Mouse (Mus musculus) heart, postnatal 4 days (tissue): ENCODE results near the gene Npsr1. TPM values are rescaled to one million over a fixed set of nuclear protein-coding genes. Genes with fewer than 3 reads are reported as not detected.
A peak's percentile ranks its signal among the peaks of the same experiment; 100 is the strongest.

Experiments used
- DNase-seq: peaks from one replicate; pipeline ENCODE4 v3.0.0; 2021
- total RNA-seq, 2 experiments: library from RNA; stranded (reverse); gene quantifications; 2 replicates each; pipeline ENCODE4 v1.2.3; 2021

The Npsr1 gene
- not detected for total RNA-seq

DNA sequence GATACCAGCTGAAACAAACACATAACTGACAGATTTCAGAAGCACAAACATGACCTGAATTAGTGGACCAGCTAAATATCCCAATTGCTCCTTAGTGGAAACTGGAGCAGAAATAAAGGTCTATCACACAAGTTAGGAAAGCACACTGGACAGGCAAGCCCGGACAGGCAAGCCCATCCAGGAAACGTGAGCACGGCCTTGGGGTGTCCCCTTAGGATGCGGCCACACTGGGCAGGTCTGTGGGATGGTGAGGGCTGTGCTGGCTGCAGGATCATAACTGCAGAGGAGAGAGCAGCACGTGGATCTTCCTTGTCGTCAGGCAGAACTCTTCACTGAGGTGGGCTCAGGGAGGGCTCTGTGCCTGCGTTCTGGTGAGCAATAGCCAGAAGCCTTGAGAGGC lies at the start of gene Npsr1:
Gene Npsr1, plus strand, starts transcription at position 301 of the 400 bp plus-strand sequence.
- no peak for DNase-seq

DNA sequence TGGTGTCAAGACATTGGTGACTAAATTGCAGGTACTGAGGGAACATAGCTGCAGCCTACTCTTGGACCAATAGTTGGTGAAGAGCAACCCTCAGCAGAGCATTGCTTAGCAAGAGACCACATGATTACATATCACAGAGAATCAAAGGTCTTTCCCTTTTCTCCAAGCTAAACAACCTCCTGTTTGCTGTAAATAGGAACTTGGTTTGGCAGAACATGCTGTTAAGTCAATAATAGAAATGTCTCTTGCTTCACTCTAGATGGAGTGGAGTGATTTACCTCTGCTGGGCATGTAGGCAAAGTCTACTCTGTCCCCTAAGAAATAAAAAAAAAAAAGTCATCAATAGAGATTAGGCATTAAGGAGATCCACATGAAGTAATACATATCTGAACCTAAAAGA lies 46.3 kb upstream of the Npsr1 start:
- no peak for DNase-seq

DNA sequence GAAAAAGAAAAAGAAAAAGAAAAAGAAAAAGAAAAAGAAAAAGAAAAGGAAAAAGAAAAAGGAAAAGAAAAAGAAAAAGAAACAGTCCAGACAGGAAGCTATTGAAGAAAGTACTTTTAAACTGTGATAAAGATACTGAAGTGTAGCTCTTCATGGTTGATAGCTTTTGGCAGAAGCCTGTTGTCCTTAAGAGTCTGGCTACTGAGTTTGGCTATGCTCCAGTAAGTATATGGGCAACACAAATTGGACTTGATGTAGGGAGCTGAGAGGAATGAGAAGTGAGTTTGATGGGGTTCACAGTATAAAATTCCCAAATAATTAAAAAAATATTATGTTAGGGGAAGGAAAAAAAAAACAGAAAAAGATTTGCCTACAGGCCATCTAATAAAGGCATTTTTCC lies 34.5 kb upstream of the Npsr1 start:
- DNase-seq: no peak

DNA sequence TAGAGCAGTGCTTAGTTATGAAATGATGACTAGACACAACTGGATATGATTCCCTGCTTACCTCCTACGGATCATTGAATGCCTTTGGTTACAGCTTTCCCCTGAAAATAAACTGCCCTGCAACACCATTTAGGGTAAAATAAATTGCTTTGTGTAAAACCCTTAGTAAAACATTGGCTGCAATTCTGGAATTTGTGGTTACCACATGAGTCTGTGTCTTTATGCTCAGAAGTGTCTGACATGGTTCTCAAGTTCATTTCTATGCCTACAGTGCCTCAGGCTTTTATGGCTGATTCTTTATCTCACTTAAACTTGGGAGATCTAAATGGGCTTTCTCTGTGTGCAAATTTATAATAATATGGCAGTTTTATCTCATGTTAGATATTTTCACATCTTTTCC lies 26.1 kb upstream of the Npsr1 start:
- DNase-seq: no peak

DNA sequence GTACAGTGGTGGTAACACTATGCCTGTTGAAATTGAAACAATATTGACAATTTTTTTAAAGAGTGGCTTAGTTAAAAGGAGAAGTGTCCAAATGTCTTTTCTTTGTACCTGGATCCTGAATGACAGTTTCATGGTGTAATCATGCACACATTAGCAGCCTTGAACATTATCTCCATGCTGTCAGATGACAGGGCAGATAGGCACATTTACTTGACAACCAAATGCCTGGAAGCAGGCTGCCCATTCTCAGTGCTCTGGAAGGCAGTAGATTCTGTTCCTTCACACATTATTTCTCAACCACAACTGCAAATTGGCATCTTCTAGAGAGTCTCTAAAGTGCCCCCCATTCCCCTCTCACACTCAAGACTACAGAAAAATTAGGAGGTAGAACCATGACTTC lies 20.2 kb upstream of the Npsr1 start:
- DNase-seq: no peak

DNA sequence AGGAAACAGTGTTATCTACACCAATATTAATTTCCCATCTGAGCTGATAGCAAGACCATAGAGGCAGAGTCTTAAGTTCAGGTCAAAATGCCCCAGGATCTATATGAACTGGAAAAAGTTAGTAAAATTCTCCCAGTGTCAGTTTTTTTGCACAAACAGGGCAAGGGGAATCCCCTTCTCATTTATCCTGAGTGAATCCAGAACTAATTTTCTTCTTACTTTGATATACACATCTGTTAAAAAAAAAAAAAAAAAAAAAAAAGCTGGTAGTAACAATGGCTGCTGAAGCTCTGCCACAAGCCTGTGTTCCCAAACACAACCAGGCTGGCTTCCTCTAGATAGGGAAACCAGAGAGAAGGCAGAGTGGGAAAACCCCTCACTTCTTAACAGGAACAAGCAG lies 5.9 kb upstream of the Npsr1 start:
- DNase-seq: no peak

DNA sequence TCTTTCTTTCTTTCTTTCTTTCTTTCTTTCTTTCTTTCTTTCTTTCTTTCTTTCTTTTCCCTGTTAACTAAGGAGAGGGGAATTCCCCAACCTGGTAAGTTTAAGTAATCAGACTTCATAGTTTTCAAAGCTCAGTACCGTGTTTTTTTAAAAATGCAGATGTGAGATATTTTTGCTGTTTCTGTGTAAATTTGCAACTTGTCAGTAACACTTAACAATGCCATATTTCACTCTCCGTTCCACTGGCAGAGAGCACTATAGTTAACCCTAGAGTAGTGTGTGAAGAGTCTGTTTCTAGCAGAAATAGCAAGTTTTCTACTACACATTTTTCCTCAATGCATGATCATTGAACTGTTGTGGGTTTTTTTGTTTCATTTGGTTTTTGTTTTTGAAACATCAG lies 730 bp downstream of the Npsr1 start:
- DNase-seq: no peak

DNA sequence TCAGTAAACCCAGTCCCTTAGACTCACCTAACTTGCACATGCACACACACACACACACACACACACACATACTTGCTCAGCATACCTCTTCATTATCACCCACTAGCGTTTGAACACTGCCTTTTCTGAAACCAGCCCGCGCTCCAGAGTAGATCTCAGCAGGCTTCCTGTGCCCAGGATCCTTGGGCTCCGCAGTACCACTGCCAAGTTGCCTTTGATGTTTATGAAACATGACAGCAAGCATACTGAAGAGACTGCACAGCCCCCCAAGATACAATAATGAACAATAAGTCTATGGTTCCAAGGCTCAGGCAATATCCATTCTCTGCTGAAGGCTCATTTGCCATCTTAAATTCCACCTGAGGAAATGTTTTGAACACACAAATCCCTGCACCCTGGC lies 1.8 kb downstream of the Npsr1 start:
- DNase-seq: no peak

DNA sequence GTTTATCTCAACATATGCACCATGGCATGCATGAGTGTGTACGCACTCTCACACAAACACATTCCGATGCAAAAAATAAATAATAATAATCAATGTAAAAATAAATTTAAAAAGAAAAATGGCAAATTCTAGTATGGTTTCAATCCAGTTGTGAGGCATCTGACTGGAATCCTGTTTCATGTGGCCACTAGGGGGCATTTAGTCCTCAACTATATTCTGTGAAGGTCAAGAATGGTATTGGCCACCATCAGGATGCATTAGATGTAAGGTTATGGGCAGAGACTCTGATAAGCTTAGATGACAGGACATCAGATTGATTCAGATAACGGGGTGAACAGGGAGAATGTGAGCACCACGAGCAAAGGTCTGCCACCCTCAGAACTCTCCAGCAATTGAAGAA lies 21.6 kb downstream of the Npsr1 start:
- DNase-seq: peak; percentile 45

DNA sequence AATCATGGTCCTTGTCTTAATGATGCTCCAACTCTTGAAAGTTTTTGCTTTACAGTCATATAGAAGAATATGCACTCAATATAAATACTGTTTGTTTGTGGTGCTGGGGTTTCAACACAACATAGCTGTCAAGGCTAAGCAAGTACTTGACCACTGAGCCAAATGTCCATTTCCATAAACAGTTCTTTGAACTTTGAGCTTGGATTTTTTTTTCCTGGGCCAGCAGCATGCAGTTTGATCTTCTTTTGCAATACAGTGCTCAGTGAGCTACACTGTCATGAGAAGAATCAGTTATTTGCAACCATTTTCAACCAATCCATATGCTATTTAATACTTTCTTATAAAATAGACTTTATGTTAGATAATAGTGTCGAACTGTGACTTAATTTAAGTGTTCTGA lies 35.3 kb downstream of the Npsr1 start:
- DNase-seq: no peak

DNA sequence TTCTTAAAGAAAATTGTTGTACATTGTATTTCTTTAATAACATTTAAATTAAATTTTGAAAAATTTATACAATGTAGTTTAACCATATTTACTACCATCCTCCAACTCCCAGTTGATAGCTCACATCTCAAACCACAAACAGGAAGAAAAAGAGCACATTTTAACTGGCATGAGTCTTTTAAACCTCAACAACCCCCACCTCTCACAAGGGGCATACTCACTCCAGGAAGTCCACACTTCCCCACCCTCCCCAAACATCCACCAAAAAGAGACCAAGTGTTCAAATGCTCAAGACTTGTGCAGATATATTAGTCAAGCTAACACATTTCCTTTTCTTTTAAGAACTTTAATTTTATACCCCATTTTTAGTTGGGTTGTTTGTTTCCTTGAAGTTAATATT lies 38.6 kb downstream of the Npsr1 start:
- DNase-seq: no peak

DNA sequence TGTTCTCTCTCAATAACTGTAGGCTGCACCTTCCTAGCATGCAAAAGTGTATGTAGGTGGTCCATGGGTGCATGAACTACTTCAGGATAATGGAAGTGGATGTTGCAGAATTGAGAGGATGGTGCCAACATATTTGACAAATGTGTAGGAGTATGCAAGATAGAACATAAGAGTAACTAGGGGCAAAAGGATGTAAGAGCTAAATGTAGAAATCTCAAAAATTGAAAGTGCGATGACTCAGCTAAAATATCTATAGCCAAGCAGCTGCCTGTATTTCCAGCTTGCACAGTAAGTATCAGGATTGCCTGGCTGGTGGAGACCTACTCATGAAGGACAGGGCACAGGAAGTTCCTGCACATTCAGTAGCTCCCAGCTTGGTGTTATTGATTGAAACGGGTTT lies 46.5 kb downstream of the Npsr1 start:
- DNase-seq: no peak

DNA sequence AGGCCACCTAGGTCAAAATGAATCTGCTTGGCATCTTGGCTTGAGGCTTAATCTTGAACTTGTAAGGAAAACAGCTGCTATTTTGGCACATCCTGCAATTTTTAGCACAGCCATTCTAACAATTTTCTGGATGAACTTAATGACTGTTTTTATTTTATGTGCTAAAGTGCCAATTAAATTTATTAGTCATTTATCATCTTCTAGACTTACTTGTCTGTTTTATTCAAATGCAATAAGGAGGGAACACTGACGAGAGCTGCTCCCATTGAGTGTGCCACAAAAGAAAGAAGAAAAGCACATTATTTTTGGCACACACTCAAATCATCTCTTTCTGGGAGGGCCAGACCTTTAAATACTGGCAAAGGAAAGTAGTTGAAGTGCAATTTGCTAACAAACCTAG lies 59.4 kb downstream of the Npsr1 start:
- DNase-seq: no peak

DNA sequence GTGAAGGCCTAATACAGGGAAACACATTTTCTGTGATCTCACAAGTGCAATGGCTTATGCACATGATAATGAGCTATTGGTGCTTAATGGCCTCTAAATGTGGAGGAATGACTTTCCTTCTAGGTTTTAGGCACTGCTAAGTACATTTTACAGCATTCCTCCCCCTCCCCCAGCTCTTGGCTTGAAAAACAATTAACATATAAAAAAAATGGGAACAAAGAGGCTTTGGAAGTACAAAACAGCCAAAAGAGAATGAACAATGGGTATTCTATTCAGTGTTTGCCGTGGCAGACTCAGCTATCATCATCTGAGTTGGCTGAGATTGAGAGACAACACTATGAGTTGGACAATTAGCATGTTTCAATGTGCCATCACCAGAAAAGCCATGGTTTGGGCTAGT lies 62.6 kb downstream of the Npsr1 start:
- DNase-seq: no peak

DNA sequence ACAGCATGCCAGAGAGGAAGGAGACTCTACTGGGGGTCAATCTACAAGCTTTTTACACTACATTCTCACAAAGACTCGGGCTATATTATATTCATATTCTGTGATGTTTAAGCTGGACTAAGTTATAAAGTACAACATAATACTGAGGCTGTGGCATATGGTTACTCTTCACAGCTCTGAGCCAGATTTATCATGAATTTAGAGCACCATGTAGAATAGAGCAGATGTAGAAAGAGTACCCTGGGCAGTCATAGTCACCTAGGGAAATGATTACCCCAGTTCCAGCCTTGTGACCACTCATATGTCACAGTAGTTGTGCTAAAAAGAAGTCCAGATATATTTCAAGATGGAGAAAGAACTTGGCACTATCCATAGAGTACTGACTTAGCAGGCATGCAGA lies 70.7 kb downstream of the Npsr1 start:
- no peak for DNase-seq

DNA sequence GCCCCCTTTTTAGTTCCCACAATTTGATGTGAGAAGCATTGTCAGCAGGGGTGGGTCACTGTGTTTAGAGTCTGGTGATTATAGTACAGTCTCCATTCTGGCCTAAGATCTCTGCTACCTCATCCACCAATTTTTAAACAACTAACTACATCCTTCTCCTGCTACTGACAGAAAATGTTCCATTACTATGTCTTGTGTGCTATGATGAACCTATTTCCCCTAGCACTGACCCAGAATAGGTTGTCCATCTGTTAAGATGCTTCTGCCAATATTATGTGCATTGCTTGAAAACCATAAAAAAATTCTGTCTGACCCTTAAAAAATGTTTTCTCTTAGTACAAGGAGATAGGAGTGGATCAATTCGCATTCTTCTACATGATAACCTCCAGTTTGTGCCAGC lies 72.9 kb downstream of the Npsr1 start:
- DNase-seq: no peak

DNA sequence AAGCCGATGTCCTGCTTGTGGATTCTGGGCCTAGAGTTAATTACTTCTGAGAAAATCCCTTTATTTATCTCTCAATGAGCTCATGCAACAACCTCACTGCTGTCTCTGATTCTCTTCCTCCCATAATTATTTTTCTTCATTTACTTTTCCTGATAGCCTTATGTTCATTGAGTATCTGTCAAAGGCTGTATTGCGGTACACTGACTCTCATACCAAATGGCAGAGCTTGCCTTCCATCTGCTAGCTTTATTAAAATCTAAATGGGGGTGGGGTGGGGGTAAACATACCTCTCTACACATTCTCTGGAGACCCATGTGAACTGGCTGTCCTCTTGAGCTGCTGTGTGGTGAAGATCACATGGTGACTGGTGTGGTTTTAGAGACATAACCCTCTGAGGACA lies 80.9 kb downstream of the Npsr1 start:
- DNase-seq: no peak

DNA sequence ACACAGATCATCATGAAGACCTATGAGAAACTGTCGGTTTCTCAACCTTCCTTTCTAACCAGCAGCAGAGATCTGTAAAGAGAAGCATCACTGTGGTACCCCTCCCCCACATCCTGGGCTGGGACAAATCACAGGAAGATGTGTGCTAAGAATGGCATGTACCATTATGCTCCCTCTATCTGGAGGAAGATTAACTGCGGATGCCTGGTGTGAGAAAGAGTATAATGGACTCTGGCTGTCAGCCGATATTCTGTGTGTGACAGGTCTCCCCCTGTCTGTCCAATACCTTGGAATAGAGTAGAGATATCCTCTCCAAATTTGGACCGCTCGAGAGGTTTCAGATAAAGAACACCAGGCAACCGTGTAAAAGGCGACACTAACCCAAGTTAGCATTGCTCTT lies 83.1 kb downstream of the Npsr1 start:
- no peak for DNase-seq

DNA sequence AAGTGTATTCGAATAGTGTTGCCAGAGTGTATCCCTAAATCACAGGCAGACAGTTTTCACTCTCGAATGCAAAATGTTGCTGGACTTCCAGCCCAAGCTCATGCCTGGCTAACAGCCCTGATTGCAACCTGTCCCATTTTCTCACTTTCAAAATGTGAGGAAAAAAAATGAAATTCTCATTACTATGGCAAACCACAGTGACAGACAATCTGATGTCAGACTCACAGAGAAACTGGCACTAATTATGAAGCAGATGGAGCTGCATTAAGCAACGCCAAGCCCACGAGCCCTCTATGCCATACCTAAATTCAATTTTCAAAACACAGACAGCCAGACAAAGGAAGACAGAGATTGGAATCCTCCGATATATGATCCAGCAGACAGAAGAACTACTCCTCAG lies 88.5 kb downstream of the Npsr1 start:
- no peak for DNase-seq

DNA sequence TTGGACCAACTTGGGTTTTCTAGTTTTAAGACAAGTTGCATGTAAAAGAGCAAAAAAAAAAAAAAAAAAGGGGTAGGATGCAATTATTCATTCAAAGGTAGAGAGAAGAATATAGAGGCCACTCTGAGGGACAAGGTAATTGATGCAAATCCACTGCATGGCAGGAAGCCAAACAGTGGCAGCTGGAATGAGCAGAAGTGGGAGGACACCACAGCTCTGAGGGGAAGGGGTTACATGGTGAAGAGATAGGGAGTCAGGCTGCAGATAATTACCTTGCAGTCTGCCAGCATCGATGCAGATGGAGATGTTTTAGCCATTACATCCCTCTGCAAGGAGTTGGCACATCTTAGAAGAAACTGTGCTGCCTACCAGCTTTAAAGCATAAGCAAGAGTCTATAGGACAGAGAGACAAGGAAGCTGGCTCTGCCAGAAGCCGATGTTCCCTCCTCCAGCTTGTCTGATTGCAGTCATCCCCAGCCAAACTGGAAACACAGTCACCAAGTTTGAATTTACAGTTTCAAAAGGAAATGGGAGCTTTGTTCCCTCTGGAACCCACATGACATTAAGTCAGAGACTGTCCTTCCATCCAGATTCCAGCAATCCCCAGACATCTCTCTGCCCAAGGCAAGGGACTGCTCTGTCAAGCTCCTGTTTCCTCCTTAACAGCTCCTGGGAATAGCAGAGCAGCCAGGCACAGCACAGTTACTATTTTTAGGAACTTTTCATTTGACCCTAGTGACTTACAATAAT lies 91.9 kb downstream of the Npsr1 start:
- no peak for DNase-seq

DNA sequence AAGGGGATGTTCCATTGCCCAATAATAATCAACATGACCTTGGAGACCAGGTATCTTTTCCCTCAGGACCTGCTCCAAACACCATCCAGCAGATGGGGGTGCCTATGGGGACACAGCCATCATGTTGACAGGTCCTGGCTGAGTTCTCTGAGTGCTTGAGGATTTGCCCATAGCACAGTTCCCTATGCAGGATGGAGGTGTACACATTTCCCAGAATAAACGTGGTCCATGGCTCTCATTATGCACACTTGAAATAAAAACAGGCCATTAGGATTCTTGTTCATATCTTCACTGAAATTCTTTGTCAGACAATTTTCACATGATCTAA lies 92.4 kb downstream of the Npsr1 start:
- DNase-seq: no peak

DNA sequence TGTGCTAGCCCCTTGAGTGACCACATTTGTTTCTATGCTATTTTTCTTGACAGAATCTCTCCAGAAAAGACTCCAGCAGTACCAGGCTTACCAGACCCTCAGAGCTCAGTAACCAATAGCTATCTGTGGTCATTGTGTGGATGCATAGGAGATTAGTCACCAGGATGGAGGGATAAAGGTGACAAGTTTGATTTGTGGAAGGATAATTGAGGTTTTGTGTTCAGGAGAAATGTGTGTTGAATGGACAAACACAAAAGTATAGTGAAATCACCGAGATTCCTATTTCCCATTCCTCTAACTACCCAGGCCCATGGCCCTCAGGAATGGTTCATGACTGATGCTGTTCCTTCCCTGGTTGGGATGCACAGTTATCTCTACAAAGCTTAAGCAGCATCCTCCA lies 100.5 kb downstream of the Npsr1 start:
- no peak for DNase-seq

DNA sequence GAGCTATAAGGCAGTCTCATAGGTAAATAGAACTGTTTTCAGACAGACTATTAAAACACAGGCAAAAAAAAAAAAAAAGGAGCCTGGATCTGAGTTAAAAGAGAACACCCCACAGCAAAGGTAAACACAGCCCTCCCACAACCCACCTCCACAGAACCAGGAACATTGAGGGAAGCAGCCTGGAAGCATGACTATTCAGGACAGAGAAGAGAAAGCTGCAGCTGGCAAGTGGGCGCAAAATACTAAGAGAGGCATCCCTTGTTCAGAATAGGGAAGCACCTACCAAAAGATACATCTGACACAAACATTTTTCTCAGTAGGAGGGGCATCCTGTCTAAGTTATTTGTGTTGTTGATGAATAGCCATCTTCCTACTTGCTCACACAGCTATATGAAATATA lies 113.8 kb downstream of the Npsr1 start:
- no peak for DNase-seq

DNA sequence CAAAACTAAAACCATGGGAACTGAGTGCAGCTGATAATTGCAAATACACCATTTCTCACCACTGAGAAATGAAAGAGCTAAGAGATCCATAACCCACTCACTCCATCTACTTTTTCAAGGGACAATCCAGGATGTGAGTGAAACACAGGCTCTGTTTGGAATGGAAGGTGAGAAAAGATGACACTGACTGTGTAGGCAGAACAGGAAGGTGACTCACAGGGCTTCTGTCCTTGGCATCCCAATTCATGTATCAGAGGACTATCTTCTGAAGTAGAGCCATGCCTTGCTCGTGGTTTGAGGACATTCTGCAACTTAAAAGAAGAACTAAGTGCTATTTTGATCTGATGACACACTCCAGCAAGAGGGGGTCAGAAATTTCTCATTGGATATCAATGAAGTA lies 119.9 kb downstream of the Npsr1 start:
- DNase-seq: no peak

DNA sequence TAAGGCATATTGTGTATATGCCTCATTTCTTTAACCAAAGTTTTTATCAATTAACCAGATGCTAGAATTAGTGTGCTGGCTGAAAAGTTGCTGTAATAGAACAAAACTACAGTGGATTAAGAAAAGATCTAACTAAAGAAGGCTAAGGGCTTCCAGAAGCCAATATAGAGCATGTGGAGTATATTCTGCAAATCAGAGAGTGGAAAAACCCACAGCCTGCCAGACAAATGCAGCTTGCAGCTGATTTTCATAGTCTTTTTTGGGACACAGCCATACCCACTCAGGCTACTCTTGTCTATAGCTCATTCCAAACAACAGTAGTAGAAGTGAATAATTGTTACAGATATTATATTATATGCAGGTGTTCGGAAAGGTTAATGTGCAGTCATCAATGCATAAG lies 138.7 kb downstream of the Npsr1 start:
- no peak for DNase-seq
